Mouse (Mus musculus): ENCODE data around the gene Anks6. TPM values are rescaled to one million over a fixed set of nuclear protein-coding genes. Genes with fewer than 3 reads are reported as not detected.

Anks6 gene
- polyA plus RNA-seq, 1 experiment from 2014 or later: 2.6 TPM

DNA sequence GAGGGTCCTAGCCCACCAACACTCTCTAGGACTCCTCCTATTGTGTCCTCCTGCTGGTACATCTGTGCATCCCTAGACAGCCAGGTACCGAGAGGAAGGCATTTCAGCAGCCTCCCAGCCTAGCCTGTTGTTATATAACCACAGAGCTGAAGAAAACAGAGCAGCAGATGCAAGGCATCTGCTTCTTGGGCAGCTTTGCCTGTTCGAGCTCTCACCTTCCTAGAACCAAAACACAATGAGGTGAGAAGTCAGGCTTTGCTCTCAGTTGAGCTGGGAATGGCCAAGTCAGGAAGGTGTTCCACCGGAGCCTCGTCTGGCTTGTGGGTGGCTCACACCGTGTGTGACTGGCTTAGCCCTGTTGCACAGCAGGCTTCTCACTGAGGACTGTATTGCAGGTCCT, 74.3 kb downstream of the Anks6 start:
- Histone ChIP-seq H3K27ac (no peak overlapping the region), H3K9me3 (replicated peaks) (no peaks in the 10 kb centered on the region), H3K27me3 (0 out of 2 replicates have a peak, but pooled peaks cover 8% of the 10 kb centered on the region), H3K4me1 (no peaks in the 10 kb centered on the region), H3K4me3 (no peak overlapping the region), H3K9ac (no peak overlapping the region), H3K36me3 (ENCODE audit: poor library complexity, severe bottlenecking) (no peaks in the 10 kb centered on the region), H3K4me2 (no peak overlapping the region)
- no peak for ATAC-seq
- WGBS: 76% methylated on average over 5 of the region's 5 CpGs

DNA sequence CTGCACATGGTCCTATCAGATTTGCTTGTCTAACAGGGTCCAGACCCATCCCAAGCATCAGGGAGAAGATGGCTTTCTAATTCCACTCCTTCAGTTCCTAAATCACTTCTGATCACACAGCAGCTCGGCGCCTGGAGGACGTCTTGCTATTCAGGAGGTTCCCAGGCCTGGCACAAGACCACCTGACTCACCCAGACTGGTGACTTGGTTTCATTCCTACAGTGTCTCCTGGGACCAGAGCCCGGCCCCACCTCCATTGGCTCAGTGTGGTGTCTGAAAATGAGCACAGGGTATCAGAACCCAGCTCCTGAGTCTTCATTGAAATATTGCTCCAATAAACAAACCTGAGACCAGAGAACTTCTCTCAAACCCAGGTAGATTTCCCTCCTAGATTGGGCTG, 75.1 kb downstream of the Anks6 start:
- Histone ChIP-seq H3K27me3 (0 out of 2 replicates have a peak, but pooled peaks cover 4% of the 10 kb centered on the region), H3K4me2 (no peak overlapping the region), H3K36me3 (ENCODE audit: poor library complexity, severe bottlenecking) (no peaks in the 10 kb centered on the region), H3K4me3 (no peak overlapping the region), H3K27ac (no peak overlapping the region), H3K9ac (no peak overlapping the region), H3K4me1 (no peaks in the 10 kb centered on the region), H3K9me3 (replicated peaks) (no peaks in the 10 kb centered on the region)
- ATAC-seq: no peak
- WGBS: 89% methylated on average over 4 of the region's 4 CpGs

DNA sequence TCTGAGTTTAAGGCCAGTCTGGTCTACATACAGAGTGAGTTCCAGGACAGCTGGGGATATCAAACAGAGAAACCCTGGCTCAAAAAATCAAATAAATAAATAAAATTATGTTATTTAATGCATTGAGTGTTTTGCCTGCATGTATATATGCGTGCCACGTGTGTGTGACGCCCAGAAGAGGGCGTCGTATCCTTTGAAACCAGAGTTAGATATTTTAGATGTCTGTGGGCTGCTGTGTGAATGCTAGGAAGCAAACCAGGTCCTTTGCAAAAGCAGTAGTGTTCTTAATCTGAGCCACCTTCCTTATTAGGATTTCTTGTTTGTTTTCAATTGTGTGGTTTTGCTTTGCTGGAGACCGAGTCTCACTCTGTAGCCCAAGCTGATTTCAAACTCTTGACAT, 78.9 kb downstream of the Anks6 start:
- WGBS: 91% methylated on average over 6 of the region's 6 CpGs
- no peak overlapping the region for H3K4me3 ChIP-seq
- no peak overlapping the region for H3K4me2 ChIP-seq
- H3K27me3 ChIP-seq: 0 out of 2 replicates have a peak, but pooled peaks cover 4% of the 10 kb centered on the region
- no peaks in the 10 kb centered on the region for H3K4me1 ChIP-seq
- no peak for ATAC-seq
- H3K36me3 ChIP-seq (ENCODE audit: poor library complexity, severe bottlenecking): no peaks in the 10 kb centered on the region
- H3K9ac ChIP-seq: no peak overlapping the region
- H3K9me3 ChIP-seq (replicated peaks): no peaks in the 10 kb centered on the region
- H3K27ac ChIP-seq: no peak overlapping the region

DNA sequence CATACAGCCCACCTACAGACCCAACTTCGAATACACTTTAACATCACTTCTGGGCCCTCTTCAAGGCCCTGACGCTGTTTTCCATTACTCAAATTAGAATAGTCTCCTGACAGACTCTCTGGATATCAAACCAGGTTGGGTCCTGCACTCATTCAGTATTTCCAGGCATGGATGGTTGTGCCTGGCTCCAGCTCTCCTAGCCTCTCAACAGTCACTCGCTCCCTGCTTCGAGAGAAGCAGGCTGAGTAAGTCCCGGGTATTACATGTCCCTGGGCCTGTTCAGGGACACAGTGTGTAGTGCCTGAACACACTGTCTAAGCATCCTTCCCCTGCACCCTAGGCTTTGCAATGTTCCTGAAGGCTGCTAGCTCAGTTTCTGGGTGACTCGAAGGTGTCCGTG, 80.1 kb downstream of the Anks6 start:
- no peak for ATAC-seq
- H3K9me3 ChIP-seq (replicated peaks): no peaks in the 10 kb centered on the region
- no peak overlapping the region for H3K4me3 ChIP-seq
- no peak overlapping the region for H3K4me2 ChIP-seq
- H3K36me3 ChIP-seq (ENCODE audit: poor library complexity, severe bottlenecking): no peaks in the 10 kb centered on the region
- H3K4me1 ChIP-seq: no peaks in the 10 kb centered on the region
- no peak overlapping the region for H3K27ac ChIP-seq
- H3K9ac ChIP-seq: no peak overlapping the region
- 95% methylated on average over 7 of the region's 7 CpGs for WGBS
- no peaks in the 10 kb centered on the region for H3K27me3 ChIP-seq

DNA sequence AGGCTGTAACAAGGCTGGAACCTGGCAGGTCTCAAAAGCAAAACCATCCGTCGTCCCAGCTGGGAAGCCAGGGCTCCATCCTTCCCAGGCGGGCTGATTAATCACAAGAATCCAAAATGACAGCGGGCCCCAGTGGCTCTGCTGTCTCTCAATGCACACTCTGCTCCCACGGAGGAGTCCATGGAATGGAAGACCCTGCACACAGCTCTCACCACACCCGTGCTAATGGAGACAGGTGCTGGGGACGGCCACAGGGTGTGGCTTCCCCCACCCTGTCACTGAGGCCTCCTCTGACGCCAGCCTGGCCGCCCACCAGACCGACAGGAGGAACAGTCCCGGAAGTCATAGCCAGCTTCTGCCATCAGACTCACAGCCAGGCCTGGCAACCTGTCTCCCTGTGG, 80.6 kb downstream of the Anks6 start:
- Histone ChIP-seq H3K4me1 (no peaks in the 10 kb centered on the region), H3K9ac (no peak overlapping the region), H3K4me2 (no peak overlapping the region), H3K27ac (no peak overlapping the region), H3K4me3 (no peak overlapping the region), H3K9me3 (replicated peaks) (no peaks in the 10 kb centered on the region), H3K36me3 (ENCODE audit: poor library complexity, severe bottlenecking) (no peaks in the 10 kb centered on the region), H3K27me3 (no peaks in the 10 kb centered on the region)
- no peak for ATAC-seq
- 81% methylated on average over 11 of the region's 11 CpGs for WGBS

DNA sequence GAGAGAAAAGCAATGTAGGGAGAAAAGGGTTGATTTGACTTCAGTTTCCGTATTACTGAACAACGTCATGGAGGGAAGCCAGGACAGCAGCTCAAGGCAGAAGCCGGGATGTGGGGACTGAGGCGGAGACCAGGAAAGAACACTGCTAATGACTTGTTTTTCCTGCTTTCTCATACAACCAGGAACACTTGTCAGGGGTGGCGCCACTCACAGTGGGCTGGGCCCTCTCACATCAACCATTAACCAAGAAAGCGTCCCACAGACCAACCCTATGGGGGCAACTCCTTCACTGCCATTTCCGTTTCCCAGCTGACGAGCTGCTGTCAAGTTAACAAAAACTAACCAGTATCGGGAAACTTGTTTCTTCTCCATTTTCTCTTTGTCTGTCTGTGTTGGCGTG, 83.9 kb downstream of the Anks6 start:
- Histone ChIP-seq H3K27ac (no peak overlapping the region), H3K9ac (no peak overlapping the region), H3K9me3 (replicated peaks) (no peaks in the 10 kb centered on the region), H3K27me3 (no peaks in the 10 kb centered on the region), H3K36me3 (ENCODE audit: poor library complexity, severe bottlenecking) (no peaks in the 10 kb centered on the region), H3K4me2 (no peak overlapping the region), H3K4me1 (no peaks in the 10 kb centered on the region), H3K4me3 (no peak overlapping the region)
- WGBS: 76% methylated on average over 10 of the region's 10 CpGs
- no peak for ATAC-seq

DNA sequence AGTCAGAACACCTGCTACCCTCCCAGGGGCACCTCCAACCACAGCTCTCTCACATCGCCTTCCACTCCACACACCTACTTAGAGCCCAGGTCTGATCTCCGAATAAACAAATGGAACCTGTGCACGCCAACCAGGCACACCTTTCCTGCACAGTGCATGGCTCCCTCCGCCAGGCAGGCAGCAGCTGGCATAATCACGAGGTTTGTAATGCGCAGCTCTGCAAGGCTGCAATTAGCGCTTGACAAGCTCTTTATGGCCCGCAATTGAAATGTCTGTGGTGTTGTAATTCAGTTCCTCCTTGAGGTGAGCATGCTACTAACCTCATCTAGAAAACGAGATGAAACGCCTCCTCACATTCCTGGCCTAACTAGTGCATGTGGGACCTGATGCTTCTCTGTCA, 89.2 kb downstream of the Anks6 start:
- ATAC-seq: no peak
- 84% methylated on average over 10 of the region's 10 CpGs for WGBS
- H3K27ac ChIP-seq: no peak overlapping the region

DNA sequence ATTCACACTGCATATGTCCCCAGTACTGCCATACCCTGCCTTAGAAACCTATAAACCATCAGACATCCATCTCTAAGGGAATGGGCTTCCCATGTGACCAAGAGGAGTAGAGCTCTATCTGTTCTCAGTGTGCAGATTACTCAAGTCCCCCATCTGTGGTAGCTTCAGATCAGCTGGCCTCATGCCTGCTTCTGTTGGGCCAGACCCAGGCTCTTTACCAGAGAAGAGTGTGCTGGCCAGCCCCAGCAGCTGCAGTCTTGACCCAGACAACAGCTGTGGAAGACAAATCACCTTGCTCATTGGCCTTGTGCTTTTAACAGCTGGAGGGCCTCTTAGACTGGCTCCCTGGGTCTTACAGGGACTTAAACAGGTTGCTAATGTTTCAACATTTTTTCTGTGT, 90.7 kb downstream of the Anks6 start:
- no peaks in the 10 kb centered on the region for H3K4me1 ChIP-seq
- H3K27ac ChIP-seq: no peak overlapping the region
- H3K9me3 ChIP-seq (replicated peaks): no peaks in the 10 kb centered on the region
- no peak overlapping the region for H3K4me3 ChIP-seq
- H3K27me3 ChIP-seq: no peaks in the 10 kb centered on the region
- no peak overlapping the region for H3K9ac ChIP-seq
- H3K36me3 ChIP-seq (ENCODE audit: poor library complexity, severe bottlenecking): no peaks in the 10 kb centered on the region
- H3K4me2 ChIP-seq: no peak overlapping the region
- no peak for ATAC-seq

More for the DNA sequence above, 89.2 kb downstream of the Anks6 start:
- H3K9ac ChIP-seq: no peak overlapping the region
- H3K9me3 ChIP-seq (replicated peaks): no peaks in the 10 kb centered on the region
- H3K36me3 ChIP-seq (ENCODE audit: poor library complexity, severe bottlenecking): no peaks in the 10 kb centered on the region
- no peak overlapping the region for H3K4me3 ChIP-seq
- H3K4me1 ChIP-seq: no peaks in the 10 kb centered on the region
- no peaks in the 10 kb centered on the region for H3K27me3 ChIP-seq
- H3K4me2 ChIP-seq: no peak overlapping the region

Other genes with a start within 250 kb of the Anks6 start
- 0.88 and 1.5 TPM in 2 replicates for gene Gabbr2, start 65.6 kb downstream of the Anks6 start, polyA plus RNA-seq (2015; fragmentation: Nextera tagmentation; extraction: Ambion mirVana)
- 1.2 and 1.7 TPM in 2 replicates for gene Galnt12, start 34.5 kb upstream of the Anks6 start, polyA plus RNA-seq (2015; fragmentation: Nextera tagmentation; extraction: Ambion mirVana)
- 2.3 and 2.4 TPM in 2 replicates for gene Col15a1, start 150.7 kb upstream of the Anks6 start, polyA plus RNA-seq (2015; fragmentation: Nextera tagmentation; extraction: Ambion mirVana)

Data from forebrain, embryonic 13.5 days (tissue).